Mouse (Mus musculus) stomach, postnatal 0 days (tissue): ENCODE measurements around the gene Plcl1. TPM values are rescaled to one million over a fixed set of nuclear protein-coding genes. Genes with fewer than 3 reads are reported as not detected.

Experiments used
- ATAC-seq: fragments of 200-750 bp; cut with Nextera tagmentation; 2 replicates; pipeline ENCODE4 v1.8.0; 2017; ENCODE audit not compliant: low FRiP score, low TSS enrichment
- DNase-seq: peaks from one replicate; pipeline ENCODE4 v3.0.0-alpha.2; 2016; ENCODE audit warnings: low spot score
- H3K27ac ChIP-seq: fragments of 300-500 bp; sonication (generic); replicated peaks from 2 replicates; pipeline ENCODE4 v1.5.1; 2014; ENCODE audit warnings: mild to moderate bottlenecking, control low read depth
- H3K27me3 ChIP-seq: fragments of 300-500 bp; sonication (generic); 2 replicates; pipeline ENCODE4 v1.6.1; 2014; ENCODE audit warnings: low read length; ENCODE audit not compliant: control insufficient read depth, insufficient read depth
- H3K36me3 ChIP-seq: fragments of 300-500 bp; sonication (generic); 2 replicates; pipeline ENCODE4 v1.6.1; 2014; ENCODE audit warnings: low read length, mixed read lengths; ENCODE audit not compliant: control insufficient read depth, insufficient read depth
- H3K4me1 ChIP-seq: fragments of 300-500 bp; sonication (generic); replicated peaks from 2 replicates; pipeline ENCODE4 v1.6.1; 2014; ENCODE audit warnings: antibody characterized with exemption; ENCODE audit not compliant: control insufficient read depth, insufficient read depth
- H3K4me2 ChIP-seq: fragments of 300-500 bp; sonication (generic); replicated peaks from 2 replicates; pipeline ENCODE4 v1.6.1; 2014; ENCODE audit warnings: low read depth, mild to moderate bottlenecking, control low read depth, moderate library complexity
- H3K4me3 ChIP-seq: fragments of 300-500 bp; sonication (generic); 2 replicates; pipeline ENCODE4 v1.5.1; 2014; ENCODE audit warnings: low read depth, low read length, control low read depth
- H3K9ac ChIP-seq: fragments of 300-500 bp; sonication (generic); 2 replicates; pipeline ENCODE4 v1.6.1; 2014; ENCODE audit warnings: mild to moderate bottlenecking, low read length, control low read depth, mixed read lengths
- H3K9me3 ChIP-seq: fragments of 300-500 bp; sonication (generic); 2 replicates; pipeline ENCODE4 v1.6.1; 2016; ENCODE audit warnings: low read length; ENCODE audit not compliant: control insufficient read depth
- CTCF ChIP-seq: IDR thresholded peaks from 2 replicates; pipeline ENCODE4 v1.5.1; 2016; ENCODE audit warnings: antibody characterized with exemption, low read depth, mild to moderate bottlenecking, moderate library complexity
- EP300 ChIP-seq: optimal IDR thresholded peaks from 2 replicates; pipeline ENCODE3; 2016; ENCODE audit warnings: antibody characterized with exemption
- WGBS: fragments of 180-500 bp; shearing (Covaris S2); extraction: QIAGEN DNeasy Blood & Tissue Kit; methylation state at CpG from one replicate; pipeline ENCODE4 v1.1.7; 2014; 5-methylcytosine and 5-hydroxymethylcytosine counted together
- polyA plus RNA-seq: library from polyadenylated mRNA; unstranded; fragments of >200 nt; fragmentation: Nextera tagmentation; extraction: Ambion mirVana; gene quantifications from 2 replicates; pipeline ENCODE4 v1.2.1, GENCODE M21; 2015

The Plcl1 gene
- polyA plus RNA-seq, result 1.6 and 1.7 TPM in 2 replicates

GRCm38 (mm10) chr1:55405272-55406022, at the start of gene Plcl1:
Gene Plcl1 (plus strand): TSS chr1:55405921.
- ATAC-seq (peak; percentile 99), DNase-seq (peak; percentile 96)
- H3K27me3 ChIP-seq, result no peaks in the 10 kb centered on the region
- no peaks in the 10 kb centered on the region; the same call in 1 of the 2 replicates for H3K4me1 ChIP-seq
- peak within 1 kb of the TSS; percentile 100 for H3K4me2 ChIP-seq
- peak within 1 kb of the TSS; percentile 74 for H3K4me3 ChIP-seq
- TF ChIP-seq CTCF (no peak), EP300 (no peak)
- H3K27ac ChIP-seq, result peak within 1 kb of the TSS; percentile 75
- no peaks in the 10 kb centered on the region for H3K9me3 ChIP-seq
- no peaks in the 10 kb centered on the region for H3K36me3 ChIP-seq
- under 1% methylated on average over 49 of the region's 51 CpGs for WGBS
- peak within 1 kb of the TSS; percentile 73 for H3K9ac ChIP-seq

DNA sequence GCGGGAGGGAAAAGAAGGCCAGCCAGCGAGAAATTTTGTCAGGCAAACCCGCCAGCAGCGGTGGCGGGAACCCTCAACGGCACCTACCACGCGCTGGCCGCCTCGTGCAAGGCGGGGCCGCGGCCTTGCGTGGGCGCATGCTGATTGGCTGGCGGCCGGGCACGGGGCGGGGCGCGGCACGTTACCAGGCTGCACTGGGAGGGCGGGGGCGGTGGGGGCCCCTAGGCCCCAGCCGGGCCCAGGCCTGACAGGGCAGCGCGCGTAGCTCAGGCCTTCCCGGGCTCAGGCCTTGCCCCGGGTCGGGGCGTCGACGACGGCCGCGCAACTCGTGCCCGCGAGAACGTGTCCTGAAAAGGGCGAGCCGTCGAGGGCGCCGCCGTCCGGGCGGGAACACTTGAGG, 43.1 kb upstream of the Plcl1 start:
- H3K27me3 ChIP-seq, result peaks cover 7% of the 10 kb centered on the region
- H3K9ac ChIP-seq, result no peak overlapping the region
- H3K9me3 ChIP-seq, result peaks cover 4% of the 10 kb centered on the region; the same call in 1 of the 2 replicates
- H3K4me2 ChIP-seq, result peak overlapping the region; percentile 57; the same call in 1 of the 2 replicates
- H3K4me3 ChIP-seq, result peak overlapping the region; percentile 45; the same call in 1 of the 2 replicates
- H3K27ac ChIP-seq, result no peak overlapping the region
- WGBS, result 59% methylated on average over 29 of the region's 49 CpGs
- H3K4me1 ChIP-seq, result no peaks in the 10 kb centered on the region
- H3K36me3 ChIP-seq, result no peaks in the 10 kb centered on the region
- ATAC-seq (peak; percentile 54; the same call in 1 of the 2 replicates), DNase-seq (peak; percentile 13)
- TF ChIP-seq EP300 (no peak), CTCF (no peak)

DNA sequence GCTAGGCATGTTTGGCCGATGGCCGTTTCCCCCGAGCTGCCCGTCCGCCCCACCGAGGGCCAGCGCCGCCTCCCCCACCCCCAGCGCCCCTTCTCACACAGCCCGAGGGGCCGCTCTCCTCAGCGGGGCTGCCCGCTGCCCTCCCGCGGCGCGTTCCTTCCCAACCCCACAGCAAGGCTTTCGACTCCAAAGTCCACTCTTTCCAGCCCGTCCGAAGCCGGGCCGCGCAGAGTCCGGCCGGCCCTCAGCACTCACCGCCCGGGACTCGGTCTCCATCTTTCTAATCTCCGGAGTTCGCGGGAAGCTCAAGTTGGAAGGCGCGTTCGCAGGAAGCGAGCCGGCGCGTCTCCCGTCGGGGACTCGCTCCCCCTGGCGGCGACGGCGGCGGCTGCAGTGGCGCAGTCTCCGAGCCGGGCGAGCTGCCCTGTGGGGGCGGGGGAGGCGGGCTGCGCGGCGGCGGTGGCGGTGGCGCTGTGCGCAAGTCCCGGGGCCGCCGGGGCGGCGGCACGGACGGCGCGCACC, 42.6 kb upstream of the Plcl1 start, which contains the start of gene Boll:
Boll (minus strand) TSS at position 426 of the 522 bp plus-strand sequence.
- no peak within 1 kb of the TSS for H3K27ac ChIP-seq
- peak within 1 kb of the TSS; percentile 57 for H3K4me2 ChIP-seq
- ATAC-seq (peak; percentile 88), DNase-seq (peak; percentile 84)
- peaks cover 7% of the 10 kb centered on the region for H3K27me3 ChIP-seq
- no peaks in the 10 kb centered on the region for H3K4me1 ChIP-seq
- 0 out of 2 replicates have a peak within 1 kb of the TSS, but pooled peaks have one; percentile 8 for H3K9ac ChIP-seq
- peak within 1 kb of the TSS; percentile 45 for H3K4me3 ChIP-seq
- WGBS, result 7% methylated on average over 52 of the region's 68 CpGs
- H3K9me3 ChIP-seq, result peaks cover 4% of the 10 kb centered on the region; the same call in 1 of the 2 replicates
- peak; percentile 72 for TF ChIP-seq CTCF
- no peak for TF ChIP-seq EP300
- no peaks in the 10 kb centered on the region for H3K36me3 ChIP-seq

- Histone ChIP-seq H3K4me1 (no peaks in the 10 kb centered on the region), H3K4me3 (peak overlapping the region; percentile 45), H3K9me3 (peaks cover 4% of the 10 kb centered on the region; the same call in 1 of the 2 replicates), H3K4me2 (peak overlapping the region; percentile 57), H3K9ac (0 out of 2 replicates have a peak overlapping the region, but pooled peaks have one; percentile 8), H3K27me3 (peaks cover 7% of the 10 kb centered on the region), H3K36me3 (no peaks in the 10 kb centered on the region), H3K27ac (no peak overlapping the region)
- ATAC-seq (peak; percentile 77), DNase-seq (peak; percentile 58)
- WGBS, result 5% methylated on average over 27 of the region's 27 CpGs
- TF ChIP-seq CTCF (no peak), EP300 (no peak)
These were observed 42.1 kb upstream of the Plcl1 start for GRCm38 (mm10) chr1:55363586-55363985.

GRCm38 (mm10) chr1:55372626-55373025, 33.1 kb upstream of the Plcl1 start:
- 86% methylated on average over 3 of the region's 3 CpGs for WGBS

More at GRCm38 (mm10) chr1:55372626-55373025, 33.1 kb upstream of the Plcl1 start:
- Histone ChIP-seq H3K4me3 (no peak overlapping the region), H3K27me3 (no peaks in the 10 kb centered on the region), H3K9ac (no peak overlapping the region), H3K9me3 (no peaks in the 10 kb centered on the region), H3K4me1 (no peaks in the 10 kb centered on the region), H3K27ac (no peak overlapping the region), H3K4me2 (no peak overlapping the region), H3K36me3 (no peaks in the 10 kb centered on the region)
- DNase-seq, result no peak
- TF ChIP-seq EP300, result no peak
- no peak for TF ChIP-seq CTCF
- ATAC-seq, result no peak
